Mouse (Mus musculus) erythroblast, embryonic 14.5 days (primary cell): ENCODE measurements around the gene Inpp5e.
"Not testable (repeated sequence)": the region's sequence is repeated elsewhere in the genome, so short reads cannot be mapped to it uniquely, and the experiment has no call there.

Source experiments
- GATA1 ChIP-seq: IDR thresholded peaks from 2 replicates; pipeline ENCODE4 v1.6.1; 2012; ENCODE audit warnings: low read length, inconsistent platforms, mixed read lengths
- TAL1 ChIP-seq: IDR thresholded peaks from 3 replicates; pipeline ENCODE4 v1.6.1; 2012; ENCODE audit warnings: low read length, inconsistent platforms, mixed read lengths

DNA sequence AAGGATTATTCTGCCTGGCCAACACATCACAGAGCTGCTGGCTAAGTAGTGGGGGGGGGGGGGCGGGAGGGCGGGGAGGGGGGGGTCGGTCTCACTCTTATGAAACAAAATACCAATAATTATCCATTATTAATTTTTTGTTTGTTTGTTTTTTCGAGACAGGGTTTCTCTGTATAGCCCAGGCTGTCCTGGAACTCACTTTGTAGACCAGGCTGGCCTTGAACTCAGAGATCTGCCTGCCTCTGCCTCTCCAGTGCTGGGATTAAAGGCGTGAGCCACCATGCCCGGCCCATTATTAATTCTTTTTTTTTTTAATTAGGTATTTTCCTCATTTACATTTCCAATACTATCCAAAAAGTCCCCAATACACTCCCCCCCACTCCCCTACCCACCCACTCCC, 28.1 kb downstream of the Inpp5e start:
- TF ChIP-seq GATA1, TAL1: not testable (repeated sequence)
